Mouse (Mus musculus) heart, adult 18-20 months (tissue): ENCODE results near the gene Gm21953. TPM values are rescaled to one million over a fixed set of nuclear protein-coding genes. Genes with fewer than 3 reads are reported as not detected.
"Not testable (repeated sequence)": the region's sequence is repeated elsewhere in the genome, so short reads cannot be mapped to it uniquely, and the experiment has no call there.

Experiments used
- DNase-seq, 2 experiments: peaks; one replicate each; pipeline ENCODE4 v3.0.0; 2021 to 2022; ENCODE audit warnings: mixed read lengths in 1 of 2
- long read RNA-seq, 2 experiments: library from polyadenylated mRNA; stranded (forward); transcript quantifications; one replicate each; pipeline ENCODE4 v2.0.0; 2021
- total RNA-seq, 2 experiments: library from RNA; stranded (reverse); gene quantifications; 2 replicates each; pipeline ENCODE4 v1.2.3; 2021

Gm21953 gene
- total RNA-seq, result not detected
- long read RNA-seq, experiment 1, result 0 reads
- long read RNA-seq, experiment 2, result 0 reads

- not testable (repeated sequence) for DNase-seq
These were observed at the start of gene Gm21953 for GRCm38 (mm10) chr4:42293967-42294366. TSS of gene Gm21953 (plus strand) at chr4:42294267.

- DNase-seq, result not testable (repeated sequence)
These were observed 38.6 kb upstream of the Gm21953 start, which contains the start of gene Ccl21b for GRCm38 (mm10) chr4:42255467-42255866. TSS of gene Ccl21b (plus strand) at chr4:42255767.

GRCm38 (mm10) chr4:42318034-42318433, 24.0 kb downstream of the Gm21953 start, which contains the start of gene Fam205a3:
TSS of gene Fam205a3 (plus strand) at chr4:42318334.
- not testable (repeated sequence) for DNase-seq

Other genes with a start within 250 kb of the Gm21953 start
- not detected for gene Gm3893, start 203.1 kb upstream of the Gm21953 start, total RNA-seq
- gene Gm13304, start 179.4 kb upstream of the Gm21953 start, total RNA-seq, result 10 to 100 TPM; 37.8 to 38.7 TPM
- not detected for gene Gm13306, start 140.8 kb upstream of the Gm21953 start, total RNA-seq
- gene Gm13305, start 125.7 kb upstream of the Gm21953 start, total RNA-seq, result under 1 TPM; 0.26 to 0.60 TPM
- not detected for gene Gm10600, start 53.6 kb upstream of the Gm21953 start, total RNA-seq
- not detected for gene Ccl21b, start 38.5 kb upstream of the Gm21953 start, total RNA-seq
- not detected for gene Fam205a3, start 24.1 kb downstream of the Gm21953 start, total RNA-seq
- not detected for gene Gm21586, start 145.1 kb downstream of the Gm21953 start, total RNA-seq
- not detected for gene Gm2163, start 172.5 kb downstream of the Gm21953 start, total RNA-seq
- gene Fam205a2, start 233.9 kb downstream of the Gm21953 start, total RNA-seq, result not detected